Mouse (Mus musculus) heart, postnatal 0 days (tissue): ENCODE measurements at regions not wholly inside any gene's neighbourhood (a gene's known extent, or its start where the extent isn't known, plus 50 kb on each side); places are given as distances from the start of the nearest gene placed in this dataset.

ENCODE experiments used
- CTCF ChIP-seq: IDR thresholded peaks from 2 replicates; pipeline ENCODE4 v1.5.1; 2016; ENCODE audit warnings: antibody characterized with exemption, control low read depth, low read depth
- EP300 ChIP-seq: IDR thresholded peaks from 2 replicates; pipeline ENCODE4 v1.6.1; 2016; ENCODE audit warnings: antibody characterized with exemption, low read depth

DNA sequence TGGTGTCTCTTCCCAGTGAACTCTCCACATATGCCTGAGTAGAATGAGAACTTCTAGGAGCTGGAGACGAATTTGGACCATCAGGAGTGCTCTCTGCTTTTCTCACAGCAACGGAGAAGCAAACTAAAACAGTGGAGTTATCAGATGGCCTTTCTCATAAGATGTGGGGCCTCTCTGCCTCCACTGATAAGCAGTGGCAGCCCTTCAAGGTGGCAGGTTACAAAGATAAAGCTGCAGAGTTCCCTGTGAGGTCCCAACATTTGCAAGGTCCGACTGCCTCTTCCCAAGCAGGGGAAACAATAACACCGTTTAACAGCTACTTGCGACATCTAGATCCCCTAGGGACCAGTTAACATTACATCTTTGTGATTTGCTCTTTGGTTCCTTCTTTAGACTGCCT is 71.5 kb upstream of the Smyd2 start:
- TF ChIP-seq CTCF (no peak), EP300 (no peak)
